Mouse (Mus musculus) lung, embryonic 15.5 days (tissue): ENCODE data around the gene 4930438A08Rik. TPM values are rescaled to one million over a fixed set of nuclear protein-coding genes. Genes with fewer than 3 reads are reported as not detected.

ENCODE experiments used
- ATAC-seq: fragments of 200-750 bp; cut with Nextera tagmentation; 2 replicates; pipeline ENCODE4 v1.8.0; 2017; ENCODE audit warnings: moderate number of reproducible peaks, borderline replicate concordance; ENCODE audit not compliant: low FRiP score, low TSS enrichment; ENCODE audit errors: extremely low read depth
- H3K27ac ChIP-seq: fragments of 300-500 bp; sonication (generic); 2 replicates; pipeline ENCODE4 v1.5.1; 2015; ENCODE audit warnings: moderate library complexity, mild to moderate bottlenecking, inconsistent platforms
- H3K27me3 ChIP-seq: fragments of 300-500 bp; sonication (generic); 2 replicates; pipeline ENCODE4 v1.6.1; 2015; ENCODE audit warnings: inconsistent platforms
- H3K36me3 ChIP-seq: fragments of 300-500 bp; sonication (generic); 2 replicates; pipeline ENCODE4 v1.6.1; 2015; ENCODE audit warnings: inconsistent platforms
- H3K4me1 ChIP-seq: fragments of 300-500 bp; sonication (generic); 2 replicates; pipeline ENCODE4 v1.6.1; 2015; ENCODE audit warnings: inconsistent platforms
- H3K4me2 ChIP-seq: fragments of 300-500 bp; sonication (generic); 2 replicates; pipeline ENCODE4 v1.6.1; 2015; ENCODE audit warnings: inconsistent platforms, mild to moderate bottlenecking, moderate library complexity
- H3K4me3 ChIP-seq: fragments of 300-500 bp; sonication (generic); 2 replicates; pipeline ENCODE4 v1.5.1; 2015; ENCODE audit warnings: mild to moderate bottlenecking, inconsistent platforms
- H3K9ac ChIP-seq: fragments of 300-500 bp; sonication (generic); 2 replicates; pipeline ENCODE4 v1.6.1; 2015; ENCODE audit warnings: inconsistent platforms
- H3K9me3 ChIP-seq: fragments of 300-500 bp; sonication (generic); 2 replicates; pipeline ENCODE4 v1.6.1; 2016; ENCODE audit warnings: inconsistent platforms
- WGBS: fragments of 180-500 bp; shearing (Covaris S2); methylation state at CpG from one replicate; pipeline ENCODE4 v1.1.7; 2015; 5-methylcytosine and 5-hydroxymethylcytosine counted together
- polyA plus RNA-seq: library from polyadenylated mRNA; unstranded; fragments of >200 nt; fragmentation: Nextera tagmentation; extraction: Ambion mirVana; gene quantifications from 2 replicates; pipeline ENCODE4 v1.2.1, GENCODE M21; 2015

The 4930438A08Rik gene
- polyA plus RNA-seq, 1 experiment from 2014 or later: 0.06 TPM

GRCm38 (mm10) chr11:58249203-58249981 lies 25.2 kb upstream of the 4930438A08Rik start:
- H3K9ac ChIP-seq: no peak overlapping the region
- ATAC-seq: no peak
- H3K27me3 ChIP-seq: no peaks in the 10 kb centered on the region
- H3K4me1 ChIP-seq: no peaks in the 10 kb centered on the region
- no peaks in the 10 kb centered on the region for H3K36me3 ChIP-seq
- H3K9me3 ChIP-seq: no peaks in the 10 kb centered on the region
- no peak overlapping the region for H3K27ac ChIP-seq
- WGBS: 77% methylated on average over 7 of the region's 7 CpGs
- no peak overlapping the region for H3K4me3 ChIP-seq
- H3K4me2 ChIP-seq: no peak overlapping the region

- Histone ChIP-seq H3K4me1 (no peaks in the 10 kb centered on the region), H3K27ac (no peak overlapping the region), H3K4me2 (no peak overlapping the region), H3K4me3 (no peak overlapping the region), H3K9ac (no peak overlapping the region), H3K27me3 (no peaks in the 10 kb centered on the region), H3K36me3 (no peaks in the 10 kb centered on the region), H3K9me3 (no peaks in the 10 kb centered on the region)
- no peak for ATAC-seq
- 53% methylated on average over 5 of the region's 5 CpGs for WGBS
Observed at GRCm38 (mm10) chr11:58250550-58250949, 24.0 kb upstream of the 4930438A08Rik start.

GRCm38 (mm10) chr11:58254411-58254810 lies 20.2 kb upstream of the 4930438A08Rik start:
- Histone ChIP-seq H3K27ac (no peak overlapping the region), H3K27me3 (no peaks in the 10 kb centered on the region), H3K4me3 (no peak overlapping the region), H3K4me1 (no peaks in the 10 kb centered on the region), H3K9me3 (no peaks in the 10 kb centered on the region), H3K4me2 (no peak overlapping the region), H3K36me3 (no peaks in the 10 kb centered on the region), H3K9ac (no peak overlapping the region)
- 86% methylated on average over 3 of the region's 3 CpGs for WGBS
- ATAC-seq: no peak

- H3K4me2 ChIP-seq: no peak overlapping the region
- WGBS: 79% methylated on average over 5 of the region's 5 CpGs
- no peaks in the 10 kb centered on the region for H3K36me3 ChIP-seq
- H3K4me3 ChIP-seq: no peak overlapping the region
- H3K9me3 ChIP-seq: no peaks in the 10 kb centered on the region
- no peak overlapping the region for H3K9ac ChIP-seq
- H3K27ac ChIP-seq: no peak overlapping the region
- ATAC-seq: no peak
- no peaks in the 10 kb centered on the region for H3K27me3 ChIP-seq
- no peaks in the 10 kb centered on the region for H3K4me1 ChIP-seq
Observed at GRCm38 (mm10) chr11:58257816-58258215, 16.8 kb upstream of the 4930438A08Rik start.

GRCm38 (mm10) chr11:58260156-58260555 lies 14.4 kb upstream of the 4930438A08Rik start:
- Histone ChIP-seq H3K4me1 (no peaks in the 10 kb centered on the region), H3K27me3 (no peaks in the 10 kb centered on the region), H3K36me3 (no peaks in the 10 kb centered on the region), H3K9ac (no peak overlapping the region), H3K9me3 (no peaks in the 10 kb centered on the region), H3K27ac (no peak overlapping the region), H3K4me2 (no peak overlapping the region), H3K4me3 (no peak overlapping the region)
- WGBS: 77% methylated on average over 4 of the region's 4 CpGs
- no peak for ATAC-seq

- whole genome bisulfite sequencing: 79% methylated on average over 4 of the region's 4 CpGs
- H3K9me3 ChIP-seq: no peaks in the 10 kb centered on the region
- no peaks in the 10 kb centered on the region for H3K27me3 ChIP-seq
- H3K4me1 ChIP-seq: no peaks in the 10 kb centered on the region
- no peak overlapping the region for H3K4me2 ChIP-seq
- H3K27ac ChIP-seq: no peak overlapping the region
- no peak overlapping the region for H3K9ac ChIP-seq
- no peak for ATAC-seq
- H3K4me3 ChIP-seq: no peak overlapping the region
- no peaks in the 10 kb centered on the region for H3K36me3 ChIP-seq
Observed at GRCm38 (mm10) chr11:58261826-58262225, 12.8 kb upstream of the 4930438A08Rik start.

- no peaks in the 10 kb centered on the region for H3K27me3 ChIP-seq
- H3K9me3 ChIP-seq: no peaks in the 10 kb centered on the region
- 84% methylated on average over 3 of the region's 3 CpGs for WGBS
- H3K9ac ChIP-seq: no peak overlapping the region
- H3K4me2 ChIP-seq: no peak overlapping the region
- no peaks in the 10 kb centered on the region for H3K4me1 ChIP-seq
- no peak overlapping the region for H3K4me3 ChIP-seq
- no peaks in the 10 kb centered on the region for H3K36me3 ChIP-seq
- ATAC-seq: no peak
- H3K27ac ChIP-seq: no peak overlapping the region
Observed at GRCm38 (mm10) chr11:58262336-58262735, 12.3 kb upstream of the 4930438A08Rik start.

- no peak overlapping the region for H3K4me3 ChIP-seq
Observed at GRCm38 (mm10) chr11:58263516-58263915, 11.1 kb upstream of the 4930438A08Rik start.

GRCm38 (mm10) chr11:58264546-58264945 lies 10.1 kb upstream of the 4930438A08Rik start:
- Histone ChIP-seq H3K36me3 (no peaks in the 10 kb centered on the region), H3K27me3 (no peaks in the 10 kb centered on the region), H3K9me3 (no peaks in the 10 kb centered on the region), H3K4me2 (no peak overlapping the region), H3K9ac (no peak overlapping the region), H3K27ac (no peak overlapping the region), H3K4me1 (no peaks in the 10 kb centered on the region), H3K4me3 (no peak overlapping the region)
- no peak for ATAC-seq
- WGBS: 75% methylated on average over 9 of the region's 9 CpGs

More at GRCm38 (mm10) chr11:58263516-58263915, 11.1 kb upstream of the 4930438A08Rik start:
- Histone ChIP-seq H3K9ac (no peak overlapping the region), H3K4me1 (no peaks in the 10 kb centered on the region), H3K4me2 (no peak overlapping the region), H3K9me3 (no peaks in the 10 kb centered on the region), H3K27me3 (no peaks in the 10 kb centered on the region), H3K27ac (no peak overlapping the region), H3K36me3 (no peaks in the 10 kb centered on the region)
- no peak for ATAC-seq
- 72% methylated on average over 2 of the region's 2 CpGs for WGBS

- Histone ChIP-seq H3K27ac (no peak overlapping the region), H3K9ac (no peak overlapping the region), H3K4me1 (no peaks in the 10 kb centered on the region), H3K27me3 (no peaks in the 10 kb centered on the region), H3K4me3 (no peak overlapping the region), H3K9me3 (no peaks in the 10 kb centered on the region), H3K4me2 (no peak overlapping the region), H3K36me3 (no peaks in the 10 kb centered on the region)
- ATAC-seq: no peak
- WGBS: 58% methylated on average over 3 of the region's 3 CpGs
Observed at GRCm38 (mm10) chr11:58268285-58268684, 6.3 kb upstream of the 4930438A08Rik start.

GRCm38 (mm10) chr11:58275756-58276155 lies 1.2 kb downstream of the 4930438A08Rik start:
- no peak overlapping the region for H3K27ac ChIP-seq
- no peak overlapping the region for H3K4me3 ChIP-seq
- no peak overlapping the region for H3K9ac ChIP-seq
- H3K27me3 ChIP-seq: no peaks in the 10 kb centered on the region
- no peaks in the 10 kb centered on the region for H3K4me1 ChIP-seq
- no peak for ATAC-seq
- WGBS: 69% methylated on average over 4 of the region's 4 CpGs
- no peak overlapping the region for H3K4me2 ChIP-seq
- no peaks in the 10 kb centered on the region for H3K9me3 ChIP-seq
- H3K36me3 ChIP-seq: no peaks in the 10 kb centered on the region

GRCm38 (mm10) chr11:58281970-58282496 lies 7.4 kb downstream of the 4930438A08Rik start:
- Histone ChIP-seq H3K4me3 (no peak overlapping the region), H3K4me1 (no peaks in the 10 kb centered on the region), H3K27me3 (peaks cover 3% of the 10 kb centered on the region; the same call in 1 of the 2 replicates), H3K9me3 (no peaks in the 10 kb centered on the region), H3K36me3 (no peaks in the 10 kb centered on the region), H3K27ac (no peak overlapping the region), H3K4me2 (no peak overlapping the region), H3K9ac (no peak overlapping the region)
- ATAC-seq: no peak
- 78% methylated on average over 13 of the region's 13 CpGs for WGBS
